Mouse (Mus musculus) E14TG2a.4 (cell line): ENCODE data around the gene Ppp2r2c.

Experiments
- H3K27me3 ChIP-seq: 2 replicates; pipeline ENCODE4 v1.6.1; 2014; ENCODE audit warnings: low read length, control low read depth; ENCODE audit not compliant: insufficient read depth
- H3K36me3 ChIP-seq: 2 replicates; pipeline ENCODE4 v1.6.1; 2014; ENCODE audit warnings: low read length, control low read depth; ENCODE audit not compliant: insufficient read depth
- H3K4me1 ChIP-seq: replicated peaks from 2 replicates; pipeline ENCODE4 v1.6.1; 2014; ENCODE audit warnings: low read depth, low read length, control low read depth
- H3K4me3 ChIP-seq: replicated peaks from 2 replicates; pipeline ENCODE4 v1.5.1; 2014; ENCODE audit warnings: mild to moderate bottlenecking, low read length
- H3K9me3 ChIP-seq: 2 replicates; pipeline ENCODE4 v1.6.1; 2014; ENCODE audit warnings: low read length, control low read depth
- CTCF ChIP-seq: conservative IDR thresholded peaks from 2 replicates; pipeline ENCODE4 v1.5.1; 2014; ENCODE audit warnings: low read length
- NANOG ChIP-seq: IDR thresholded peaks from 2 replicates; pipeline ENCODE4 v1.6.1; 2014; ENCODE audit warnings: borderline replicate concordance, low read length, mixed read lengths
- POU5F1 ChIP-seq: IDR thresholded peaks from 2 replicates; pipeline ENCODE4 v1.6.1; 2014; ENCODE audit warnings: low read length, borderline replicate concordance

The Ppp2r2c gene

GRCm38 (mm10) chr5:36861084-36861483 is 7.2 kb upstream of the Ppp2r2c start:
- Histone ChIP-seq H3K36me3 (no peaks in the 10 kb centered on the region), H3K4me3 (no peak overlapping the region), H3K4me1 (no peaks in the 10 kb centered on the region), H3K9me3 (no peaks in the 10 kb centered on the region), H3K27me3 (peaks cover 54% of the 10 kb centered on the region)
- TF ChIP-seq POU5F1 (no peak), CTCF (peak; percentile 70), NANOG (no peak)

- peaks cover 91% of the 10 kb centered on the region for H3K27me3 ChIP-seq
- H3K9me3 ChIP-seq = peaks cover 9% of the 10 kb centered on the region
- no peak overlapping the region for H3K4me3 ChIP-seq
Measured at GRCm38 (mm10) chr5:36866701-36867250, 1.5 kb upstream of the Ppp2r2c start.

GRCm38 (mm10) chr5:36867561-36867960 is 752 bp upstream of the Ppp2r2c start:
- Histone ChIP-seq H3K9me3 (peaks cover 13% of the 10 kb centered on the region), H3K4me3 (0 out of 2 replicates have a peak overlapping the region, but pooled peaks have one; percentile 78), H3K4me1 (peaks cover 31% of the 10 kb centered on the region), H3K27me3 (peaks cover 95% of the 10 kb centered on the region), H3K36me3 (no peaks in the 10 kb centered on the region)
- no peak for TF ChIP-seq POU5F1
- TF ChIP-seq CTCF = no peak
- no peak for TF ChIP-seq NANOG

More at GRCm38 (mm10) chr5:36866701-36867250, 1.5 kb upstream of the Ppp2r2c start:
- TF ChIP-seq POU5F1 (no peak), NANOG (no peak), CTCF (no peak)
- peaks cover 31% of the 10 kb centered on the region for H3K4me1 ChIP-seq
- no peaks in the 10 kb centered on the region for H3K36me3 ChIP-seq

- no peak for TF ChIP-seq CTCF
- TF ChIP-seq NANOG = no peak
- no peak for TF ChIP-seq POU5F1
- no peaks in the 10 kb centered on the region for H3K36me3 ChIP-seq
Measured at GRCm38 (mm10) chr5:36869186-36869577, 869 bp downstream of the Ppp2r2c start.

GRCm38 (mm10) chr5:36869578-36870236 is 1.4 kb downstream of the Ppp2r2c start:
- Histone ChIP-seq H3K27me3 (peaks cover 92% of the 10 kb centered on the region), H3K4me1 (peaks cover 31% of the 10 kb centered on the region), H3K36me3 (no peaks in the 10 kb centered on the region), H3K4me3 (peak overlapping the region; percentile 78), H3K9me3 (peaks cover 19% of the 10 kb centered on the region)
- no peak for TF ChIP-seq CTCF
- no peak for TF ChIP-seq POU5F1
- TF ChIP-seq NANOG = no peak

More at GRCm38 (mm10) chr5:36869186-36869577, 869 bp downstream of the Ppp2r2c start:
- H3K4me1 ChIP-seq = peaks cover 31% of the 10 kb centered on the region
- H3K27me3 ChIP-seq = peaks cover 92% of the 10 kb centered on the region
- peaks cover 19% of the 10 kb centered on the region for H3K9me3 ChIP-seq
- H3K4me3 ChIP-seq = peak overlapping the region; percentile 78

GRCm38 (mm10) chr5:36870916-36871315 is 2.6 kb downstream of the Ppp2r2c start:
- H3K27me3 ChIP-seq = peaks cover 87% of the 10 kb centered on the region
- H3K4me3 ChIP-seq = no peak overlapping the region
- H3K36me3 ChIP-seq = no peaks in the 10 kb centered on the region
- peaks cover 19% of the 10 kb centered on the region for H3K9me3 ChIP-seq
- H3K4me1 ChIP-seq = peaks cover 40% of the 10 kb centered on the region
- TF ChIP-seq CTCF (no peak), POU5F1 (no peak), NANOG (no peak)

- TF ChIP-seq POU5F1 (no peak), NANOG (no peak), CTCF (no peak)
- peaks cover 51% of the 10 kb centered on the region for H3K4me1 ChIP-seq
- H3K4me3 ChIP-seq = no peak overlapping the region
- H3K36me3 ChIP-seq = no peaks in the 10 kb centered on the region
- peaks cover 18% of the 10 kb centered on the region for H3K9me3 ChIP-seq
- peaks cover 44% of the 10 kb centered on the region for H3K27me3 ChIP-seq
Measured at GRCm38 (mm10) chr5:36875956-36876355, 7.6 kb downstream of the Ppp2r2c start.

GRCm38 (mm10) chr5:36876777-36877396 is 8.6 kb downstream of the Ppp2r2c start:
- Histone ChIP-seq H3K4me3 (no peak overlapping the region), H3K9me3 (peaks cover 9% of the 10 kb centered on the region), H3K4me1 (peaks cover 59% of the 10 kb centered on the region), H3K36me3 (no peaks in the 10 kb centered on the region), H3K27me3 (peaks cover 34% of the 10 kb centered on the region)
- TF ChIP-seq CTCF (no peak), NANOG (peak; percentile 48)

- Histone ChIP-seq H3K27me3 (peaks cover 28% of the 10 kb centered on the region), H3K4me3 (no peak overlapping the region), H3K9me3 (peaks cover 5% of the 10 kb centered on the region; the same call in 1 of the 2 replicates), H3K36me3 (no peaks in the 10 kb centered on the region), H3K4me1 (peaks cover 66% of the 10 kb centered on the region)
- no peak for TF ChIP-seq POU5F1
- TF ChIP-seq CTCF = no peak
- no peak for TF ChIP-seq NANOG
Measured at GRCm38 (mm10) chr5:36877641-36878040, 9.3 kb downstream of the Ppp2r2c start.
